Mouse (Mus musculus) liver, embryonic 16.5 days (tissue): ENCODE data around the gene 1700015G11Rik. TPM values are rescaled to one million over a fixed set of nuclear protein-coding genes. Genes with fewer than 3 reads are reported as not detected.

ENCODE experiments used
- ATAC-seq: fragments of 200-750 bp; cut with Nextera tagmentation; 2 replicates; pipeline ENCODE4 v1.8.0; 2017; ENCODE audit warnings: low read depth, mild to moderate bottlenecking, moderate number of reproducible peaks, moderate library complexity
- H3K27ac ChIP-seq: fragments of 300-500 bp; sonication (generic); 2 replicates; pipeline ENCODE4 v1.5.1; 2014; ENCODE audit warnings: mild to moderate bottlenecking, low read length
- H3K27me3 ChIP-seq: fragments of 300-500 bp; sonication (generic); 2 replicates; pipeline ENCODE4 v1.6.1; 2014; ENCODE audit warnings: low read depth, low read length, mixed read lengths; ENCODE audit not compliant: control insufficient read depth, insufficient read depth
- H3K36me3 ChIP-seq: fragments of 300-500 bp; sonication (generic); 2 replicates; pipeline ENCODE4 v1.6.1; 2014; ENCODE audit warnings: mild to moderate bottlenecking; ENCODE audit not compliant: control insufficient read depth, insufficient read depth
- H3K4me1 ChIP-seq: fragments of 300-500 bp; sonication (generic); 2 replicates; pipeline ENCODE4 v1.6.1; 2014; ENCODE audit warnings: low read depth, low read length, mixed read lengths; ENCODE audit not compliant: control insufficient read depth
- H3K4me2 ChIP-seq: fragments of 300-500 bp; sonication (generic); 2 replicates; pipeline ENCODE4 v1.6.1; 2014; ENCODE audit warnings: low read depth, low read length, mixed read lengths
- H3K4me3 ChIP-seq: fragments of 300-500 bp; sonication (generic); 2 replicates; pipeline ENCODE4 v1.5.1; 2014; ENCODE audit warnings: low read depth, mild to moderate bottlenecking, low read length
- H3K9ac ChIP-seq: fragments of 300-500 bp; sonication (generic); 2 replicates; pipeline ENCODE4 v1.6.1; 2014; ENCODE audit warnings: low read depth, low read length
- H3K9me3 ChIP-seq: fragments of 300-500 bp; sonication (generic); replicated peaks from 2 replicates; pipeline ENCODE4 v1.6.1; 2016; ENCODE audit warnings: low read length; ENCODE audit not compliant: control insufficient read depth
- WGBS: fragments of 180-500 bp; shearing (Covaris S2); extraction: QIAGEN DNeasy Blood & Tissue Kit; methylation state at CpG from one replicate; pipeline ENCODE4 v1.1.7; 2014; ENCODE audit not compliant: insufficient replicate concordance; 5-methylcytosine and 5-hydroxymethylcytosine counted together
- polyA plus RNA-seq: library from polyadenylated mRNA; unstranded; fragments of >200 nt; fragmentation: Nextera tagmentation; extraction: Ambion mirVana; gene quantifications from 2 replicates; pipeline ENCODE4 v1.2.1, GENCODE M21; 2015

Gene 1700015G11Rik
- not detected in 2 replicates for polyA plus RNA-seq

DNA sequence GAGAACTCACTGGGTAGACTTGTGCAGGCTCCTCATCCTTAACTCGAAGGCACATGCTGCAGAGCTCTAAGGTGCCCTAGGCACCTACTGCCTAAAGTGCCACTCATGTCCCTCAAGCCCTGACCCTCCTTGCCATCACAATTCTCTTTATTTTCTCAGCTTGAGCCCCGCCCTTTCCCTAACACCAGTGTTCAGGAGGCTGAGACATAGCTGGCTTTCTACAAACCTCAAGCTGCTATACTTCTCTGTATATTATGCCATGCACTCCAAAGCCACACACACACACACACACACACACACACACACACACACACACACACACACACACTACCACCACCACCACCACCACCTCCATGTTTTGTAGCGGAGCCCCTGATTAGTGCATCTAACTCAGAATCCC, at the start of gene 1700015G11Rik:
1700015G11Rik (minus strand) TSS at position 101 of the 400 bp plus-strand sequence.
- Histone ChIP-seq H3K27ac (no peak within 1 kb of the TSS), H3K9ac (no peak within 1 kb of the TSS), H3K4me3 (no peak within 1 kb of the TSS), H3K9me3 (no peaks in the 10 kb centered on the region), H3K36me3 (no peaks in the 10 kb centered on the region), H3K4me1 (no peaks in the 10 kb centered on the region), H3K27me3 (no peaks in the 10 kb centered on the region), H3K4me2 (no peak within 1 kb of the TSS)
- 60% methylated on average over 3 of the region's 3 CpGs for WGBS
- no peak for ATAC-seq

DNA sequence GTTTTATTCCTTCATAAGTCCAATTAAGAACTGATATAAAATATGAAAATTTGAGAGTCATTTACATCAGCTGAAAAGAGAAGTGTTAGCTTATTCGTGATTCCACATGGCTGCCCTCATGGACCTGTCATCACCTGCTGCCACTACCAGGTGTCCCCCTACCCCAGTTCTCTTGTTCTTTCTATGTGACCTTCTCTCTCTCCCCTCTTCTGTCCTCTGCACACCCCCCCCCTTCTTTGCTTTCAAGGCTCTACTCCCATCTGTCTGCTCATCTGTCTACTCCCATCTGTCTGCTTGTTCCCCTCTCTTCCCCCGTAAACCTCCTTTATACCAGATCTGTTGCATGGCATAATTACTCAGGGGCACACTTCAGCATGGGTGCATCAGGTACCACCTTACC, 41.4 kb upstream of the 1700015G11Rik start:
- H3K4me1 ChIP-seq: no peaks in the 10 kb centered on the region
- no peak overlapping the region for H3K4me3 ChIP-seq
- WGBS: 58% methylated on average over 2 of the region's 2 CpGs
- no peak overlapping the region for H3K4me2 ChIP-seq
- H3K9ac ChIP-seq: no peak overlapping the region
- no peaks in the 10 kb centered on the region for H3K9me3 ChIP-seq
- ATAC-seq: no peak
- no peaks in the 10 kb centered on the region for H3K27me3 ChIP-seq
- H3K27ac ChIP-seq: no peak overlapping the region
- H3K36me3 ChIP-seq: no peaks in the 10 kb centered on the region

DNA sequence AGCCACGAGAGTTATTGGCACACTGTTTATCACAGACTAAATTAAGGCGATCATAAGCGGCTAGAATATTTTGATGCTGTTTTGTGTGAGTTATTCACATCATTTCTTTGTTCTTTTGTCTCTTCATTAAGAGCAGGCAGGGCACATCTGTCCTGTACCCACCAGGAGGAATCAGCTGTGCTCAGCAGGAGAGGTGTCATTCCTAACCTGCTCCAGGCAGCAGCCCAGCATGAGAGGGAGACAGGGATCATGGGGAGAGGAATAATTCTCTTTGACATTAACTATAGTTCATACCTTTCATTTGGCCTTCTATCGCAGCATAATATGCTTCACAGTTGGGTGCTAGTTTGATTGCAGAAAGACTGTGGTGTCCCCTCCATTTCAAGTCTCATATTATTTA, 40.7 kb upstream of the 1700015G11Rik start:
- 54% methylated on average over 4 of the region's 4 CpGs for WGBS
- no peak overlapping the region for H3K9ac ChIP-seq
- ATAC-seq: no peak

DNA sequence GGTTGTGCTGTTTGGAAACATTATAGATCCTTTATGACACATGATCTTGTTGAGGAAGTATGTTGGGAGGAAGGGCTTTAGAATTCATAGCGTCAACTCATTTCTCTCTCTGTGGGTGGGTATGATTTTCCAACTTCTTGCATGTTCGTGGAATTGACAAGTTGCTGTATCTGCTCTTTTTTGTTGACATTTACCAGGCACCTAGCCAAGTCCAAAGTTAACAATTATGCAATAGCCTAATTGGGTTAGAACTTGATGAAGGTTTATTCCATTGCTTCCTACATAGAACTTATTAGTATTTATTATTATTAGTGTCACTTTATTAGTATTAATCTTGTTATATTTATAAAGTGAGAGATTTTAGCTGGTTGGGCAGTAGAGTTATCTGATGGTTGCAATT, 40.3 kb upstream of the 1700015G11Rik start:
- Histone ChIP-seq H3K27ac (no peak overlapping the region), H3K27me3 (no peaks in the 10 kb centered on the region), H3K9ac (no peak overlapping the region), H3K4me3 (no peak overlapping the region), H3K4me2 (no peak overlapping the region), H3K9me3 (no peaks in the 10 kb centered on the region), H3K4me1 (no peaks in the 10 kb centered on the region), H3K36me3 (no peaks in the 10 kb centered on the region)
- 54% methylated on average over 2 of the region's 2 CpGs for WGBS
- no peak for ATAC-seq

More for the DNA sequence above, 40.7 kb upstream of the 1700015G11Rik start:
- Histone ChIP-seq H3K4me3 (no peak overlapping the region), H3K4me2 (no peak overlapping the region), H3K36me3 (no peaks in the 10 kb centered on the region), H3K27me3 (no peaks in the 10 kb centered on the region), H3K27ac (no peak overlapping the region), H3K4me1 (no peaks in the 10 kb centered on the region), H3K9me3 (no peaks in the 10 kb centered on the region)

DNA sequence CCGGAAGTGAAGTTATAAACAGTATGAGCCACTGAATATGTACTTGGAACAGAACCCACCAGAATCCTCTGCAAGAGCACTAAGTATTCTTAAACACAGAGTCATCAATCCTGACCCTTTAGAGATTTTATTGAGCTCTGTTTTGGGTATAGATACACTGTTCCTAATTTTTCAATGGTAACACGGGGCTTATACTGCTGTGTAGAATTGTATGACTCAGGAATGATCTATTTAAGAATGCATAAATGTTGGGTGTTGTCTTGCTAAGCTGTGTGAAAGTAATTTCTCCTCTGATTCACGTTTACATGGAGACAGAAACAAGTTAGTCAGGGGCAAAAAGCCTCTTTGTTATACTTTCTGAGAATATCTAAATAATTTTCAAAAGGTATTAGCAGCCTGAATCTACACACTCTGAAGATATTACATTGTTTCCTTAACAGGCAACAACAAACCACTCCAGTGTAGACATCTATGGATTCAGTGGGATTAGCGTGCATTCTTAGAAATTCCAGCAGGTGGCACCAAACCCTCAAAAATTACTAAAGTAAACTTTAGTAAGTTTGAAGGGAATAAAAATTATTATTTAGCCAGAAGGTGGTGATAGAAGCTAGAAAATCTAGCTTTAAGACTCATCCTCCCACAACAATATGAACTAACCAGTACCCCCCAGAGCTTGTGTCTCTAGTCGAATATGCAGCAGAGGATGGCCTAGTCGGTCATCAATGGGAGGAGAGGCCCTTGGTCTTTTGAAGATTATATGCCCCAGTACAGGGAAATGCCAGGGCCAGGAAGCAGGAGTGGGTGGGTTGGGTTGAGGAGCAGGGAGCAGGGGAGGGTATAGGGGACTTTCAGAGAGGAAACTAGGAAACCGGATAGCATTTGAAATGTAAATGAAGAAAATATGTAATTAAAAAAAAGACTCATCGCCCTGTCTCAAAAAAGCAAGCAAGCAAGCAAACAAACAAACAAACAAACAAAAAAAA, 22.4 kb upstream of the 1700015G11Rik start:
- no peaks in the 10 kb centered on the region for H3K27me3 ChIP-seq
- H3K36me3 ChIP-seq: no peaks in the 10 kb centered on the region
- no peaks in the 10 kb centered on the region for H3K4me1 ChIP-seq
- no peak overlapping the region for H3K27ac ChIP-seq
- H3K4me3 ChIP-seq: no peak overlapping the region
- H3K4me2 ChIP-seq: no peak overlapping the region
- H3K9me3 ChIP-seq: no peaks in the 10 kb centered on the region
- no peak for ATAC-seq
- 39% methylated on average over 8 of the region's 8 CpGs for WGBS
- no peak overlapping the region for H3K9ac ChIP-seq

DNA sequence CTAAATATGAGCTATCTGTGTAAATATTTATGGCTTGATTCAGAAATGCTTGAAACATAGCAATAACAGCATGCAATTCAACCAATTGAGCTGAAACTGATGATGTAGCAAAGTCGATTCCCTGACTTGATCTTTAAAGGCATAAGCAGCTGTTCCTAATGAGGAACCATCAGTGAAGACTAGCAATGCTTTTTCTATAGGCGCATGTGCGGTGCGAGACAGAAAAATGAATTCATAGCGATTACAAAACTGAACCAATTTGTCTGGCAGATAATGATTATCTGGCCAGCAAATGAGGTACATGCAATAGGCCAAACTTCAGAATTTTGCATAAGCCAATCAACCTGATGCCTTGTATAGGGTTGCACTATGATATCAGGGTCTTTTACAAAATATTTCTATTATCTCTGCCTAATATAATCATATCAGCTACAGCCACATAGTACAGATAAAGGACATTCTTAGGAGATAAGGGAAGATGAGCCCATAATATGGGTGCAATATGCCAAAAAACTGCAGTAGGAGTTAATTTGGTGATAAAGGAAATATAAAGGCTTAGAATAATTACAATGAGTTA, 8.6 kb upstream of the 1700015G11Rik start:
- H3K9ac ChIP-seq: no peak overlapping the region
- no peak overlapping the region for H3K4me2 ChIP-seq
- H3K9me3 ChIP-seq: no peaks in the 10 kb centered on the region
- no peak overlapping the region for H3K4me3 ChIP-seq
- H3K27me3 ChIP-seq: no peaks in the 10 kb centered on the region
- H3K27ac ChIP-seq: no peak overlapping the region
- H3K4me1 ChIP-seq: no peaks in the 10 kb centered on the region
- no peak for ATAC-seq
- no peaks in the 10 kb centered on the region for H3K36me3 ChIP-seq
- 69% methylated on average over 5 of the region's 5 CpGs for whole genome bisulfite sequencing

DNA sequence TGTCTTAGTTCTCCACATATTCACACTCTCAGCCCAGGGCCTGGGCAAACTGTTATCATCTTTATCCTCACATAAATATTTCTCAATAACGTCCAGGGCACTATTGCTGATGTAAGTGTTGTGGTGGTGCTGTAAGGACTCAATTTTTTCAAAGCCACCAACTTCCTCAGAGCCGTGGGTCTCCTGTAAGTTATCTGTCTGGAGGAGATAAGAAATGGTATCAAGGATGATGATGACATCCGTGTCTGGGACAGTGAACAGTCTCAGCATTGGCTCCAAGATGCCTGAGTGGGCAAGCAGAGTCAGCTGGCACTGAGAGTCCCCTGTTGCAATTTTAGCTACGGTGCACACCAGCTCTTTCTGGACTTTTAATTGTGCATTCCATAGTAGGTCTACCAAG, 6.5 kb upstream of the 1700015G11Rik start:
- no peaks in the 10 kb centered on the region for H3K4me1 ChIP-seq
- H3K4me2 ChIP-seq: no peak overlapping the region
- H3K27me3 ChIP-seq: no peaks in the 10 kb centered on the region
- no peaks in the 10 kb centered on the region for H3K36me3 ChIP-seq
- H3K4me3 ChIP-seq: no peak overlapping the region
- H3K9me3 ChIP-seq: no peaks in the 10 kb centered on the region
- no peak for ATAC-seq
- H3K9ac ChIP-seq: no peak overlapping the region
- whole genome bisulfite sequencing: 38% methylated on average over 4 of the region's 4 CpGs
- no peak overlapping the region for H3K27ac ChIP-seq

DNA sequence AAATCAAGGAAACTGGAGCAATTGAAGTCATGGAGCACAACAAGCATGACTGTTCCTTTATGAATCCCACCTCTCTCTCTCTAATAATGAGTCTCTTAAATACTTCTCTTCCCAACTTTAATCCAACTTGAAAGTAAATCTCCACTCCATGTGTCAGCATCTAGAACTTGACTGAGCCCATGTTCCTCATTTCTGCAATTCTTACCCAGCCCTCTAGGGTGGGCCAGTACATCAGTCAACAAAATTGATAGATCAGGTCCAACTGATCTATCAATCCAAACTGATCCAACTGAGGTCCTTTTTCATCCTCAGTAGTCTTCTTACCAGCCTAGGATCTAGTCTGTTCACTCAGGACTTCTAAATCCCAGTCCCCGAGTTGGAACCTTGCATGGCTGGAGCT, 348 bp downstream of the 1700015G11Rik start:
- no peak overlapping the region for H3K4me2 ChIP-seq
- ATAC-seq: no peak

DNA sequence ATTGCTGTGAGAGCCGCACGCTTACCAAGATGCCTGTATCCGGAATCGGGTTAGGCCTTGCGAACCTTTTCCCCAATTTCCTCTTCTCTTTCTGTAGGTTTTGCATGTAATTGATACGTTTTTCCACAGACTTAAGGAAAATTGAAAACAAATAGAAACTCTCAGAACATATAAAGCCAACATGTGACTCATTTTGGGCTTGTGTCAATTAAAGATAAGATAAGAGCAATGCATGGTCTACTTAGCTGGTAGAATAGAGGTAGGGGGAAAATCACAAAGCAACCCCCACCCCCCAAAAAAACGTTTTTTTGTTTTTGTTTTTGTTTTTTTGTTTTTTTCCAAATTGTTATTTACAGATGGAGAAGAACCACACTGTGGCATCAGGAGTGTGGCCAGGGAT, 2.1 kb downstream of the 1700015G11Rik start:
- no peak overlapping the region for H3K27ac ChIP-seq
- no peak overlapping the region for H3K4me3 ChIP-seq
- no peak for ATAC-seq
- H3K27me3 ChIP-seq: no peaks in the 10 kb centered on the region
- 58% methylated on average over 7 of the region's 7 CpGs for WGBS
- no peaks in the 10 kb centered on the region for H3K4me1 ChIP-seq
- no peak overlapping the region for H3K4me2 ChIP-seq
- no peak overlapping the region for H3K9ac ChIP-seq
- no peaks in the 10 kb centered on the region for H3K9me3 ChIP-seq
- H3K36me3 ChIP-seq: no peaks in the 10 kb centered on the region

More for the DNA sequence above, 348 bp downstream of the 1700015G11Rik start:
- Histone ChIP-seq H3K27ac (no peak overlapping the region), H3K36me3 (no peaks in the 10 kb centered on the region), H3K4me3 (no peak overlapping the region), H3K4me1 (no peaks in the 10 kb centered on the region), H3K9ac (no peak overlapping the region), H3K9me3 (no peaks in the 10 kb centered on the region), H3K27me3 (no peaks in the 10 kb centered on the region)
- 65% methylated on average over 1 of the region's 1 CpGs for WGBS
